Mouse (Mus musculus): ENCODE data around the gene Apol8. TPM values are rescaled to one million over a fixed set of nuclear protein-coding genes. Genes with fewer than 3 reads are reported as not detected.
"Not testable (repeated sequence)": the region's sequence is repeated elsewhere in the genome, so short reads cannot be mapped to it uniquely, and the experiment has no call there.

The Apol8 gene
- total and polyA plus RNA-seq, 2 experiments from 2014 or later, result 0.50 to 0.84 TPM

GRCm38 (mm10) chr15:77731605-77732004, 25.2 kb downstream of the Apol8 start:
- no peak for ATAC-seq
- Histone ChIP-seq H3K27ac (no peak overlapping the region), H3K9me3 (ENCODE audit: low read length) (no peaks in the 10 kb centered on the region), H3K27me3 (ENCODE audit: insufficient read depth, low read length) (no peaks in the 10 kb centered on the region), H3K4me1 (ENCODE audit: insufficient read depth, low read length) (no peaks in the 10 kb centered on the region), H3K9ac (replicated peaks; ENCODE audit: low read length) (no peak overlapping the region), H3K4me2 (ENCODE audit: low read depth, low read length) (no peak overlapping the region), H3K4me3 (ENCODE audit: low read length) (no peak overlapping the region), H3K36me3 (ENCODE audit: insufficient read depth, low read length) (no peaks in the 10 kb centered on the region)
- 82% methylated on average over 5 of the region's 5 CpGs for WGBS
- DNase-seq (ENCODE audit: low spot score), result no peak
- no peak for TF ChIP-seq CTCF (IDR thresholded peaks at IDR 0.05; ENCODE audit: low read depth)

DNA sequence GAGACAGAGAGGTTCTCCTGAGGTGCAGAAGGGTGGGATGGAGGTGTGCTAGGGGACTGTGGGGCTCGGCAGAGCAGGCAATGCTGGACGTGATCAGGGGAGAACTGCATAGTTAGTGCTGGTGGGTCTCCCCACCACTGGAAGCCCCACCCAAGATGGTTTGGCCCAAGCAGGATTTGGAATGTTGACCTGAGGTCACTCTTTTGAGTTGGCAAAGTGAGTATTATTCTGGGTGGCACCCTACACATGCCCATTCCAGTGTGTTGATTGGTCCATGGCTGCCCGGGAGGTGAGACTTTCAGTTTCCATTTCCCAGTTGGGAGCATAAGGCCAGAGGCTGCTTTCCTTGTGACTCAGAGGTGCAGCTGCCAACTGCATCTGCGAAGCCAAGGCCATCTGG, 28.1 kb downstream of the Apol8 start, which contains the start of gene Apol9b:
Gene Apol9b, plus strand, starts transcription at position 301 of the 400 bp plus-strand sequence.
- H3K4me1 ChIP-seq (ENCODE audit: insufficient read depth, low read length); H3K4me3 ChIP-seq (ENCODE audit: low read length); H3K27me3 ChIP-seq (ENCODE audit: insufficient read depth, low read length); H3K27ac ChIP-seq; H3K36me3 ChIP-seq (ENCODE audit: insufficient read depth, low read length); H3K9me3 ChIP-seq (ENCODE audit: low read length); ATAC-seq; DNase-seq (ENCODE audit: low spot score); H3K4me2 ChIP-seq (ENCODE audit: low read depth, low read length); H3K9ac ChIP-seq (replicated peaks; ENCODE audit: low read length): not testable (repeated sequence)
- WGBS, result 94% methylated on average over 2 of the region's 4 CpGs

GRCm38 (mm10) chr15:77727745-77728144, 29.1 kb downstream of the Apol8 start:
- DNase-seq (ENCODE audit: low spot score); H3K36me3 ChIP-seq (ENCODE audit: insufficient read depth, low read length); H3K4me3 ChIP-seq (ENCODE audit: low read length); H3K27me3 ChIP-seq (ENCODE audit: insufficient read depth, low read length); H3K27ac ChIP-seq; H3K4me2 ChIP-seq (ENCODE audit: low read depth, low read length); ATAC-seq; H3K4me1 ChIP-seq (ENCODE audit: insufficient read depth, low read length); H3K9me3 ChIP-seq (ENCODE audit: low read length); H3K9ac ChIP-seq (replicated peaks; ENCODE audit: low read length): not testable (repeated sequence)
- 91% methylated on average over 3 of the region's 3 CpGs for WGBS

DNA sequence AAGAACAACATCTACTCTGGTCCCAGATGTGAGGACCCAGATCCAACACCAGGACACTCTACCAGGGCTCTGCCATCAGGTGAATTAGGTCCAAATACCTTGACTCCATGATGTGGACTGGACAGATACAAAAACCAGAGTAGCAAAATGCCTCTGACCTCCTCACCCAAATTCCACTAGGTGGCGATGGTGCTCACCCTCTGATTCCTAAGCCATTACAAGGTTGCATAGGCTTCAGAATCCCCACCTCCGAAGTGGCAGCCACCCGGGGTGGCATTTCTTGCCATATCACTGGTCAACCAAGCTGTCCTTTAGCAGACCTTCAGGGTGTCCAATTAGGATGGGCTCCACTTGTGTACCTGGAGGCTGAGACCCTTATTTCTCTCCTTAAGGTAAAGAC, 29.7 kb downstream of the Apol8 start:
- peak; percentile 62 for TF ChIP-seq CTCF (IDR thresholded peaks at IDR 0.05; ENCODE audit: low read depth)
- DNase-seq (ENCODE audit: low spot score); H3K27ac ChIP-seq; H3K4me2 ChIP-seq (ENCODE audit: low read depth, low read length); H3K9ac ChIP-seq (replicated peaks; ENCODE audit: low read length); H3K4me1 ChIP-seq (ENCODE audit: insufficient read depth, low read length); H3K4me3 ChIP-seq (ENCODE audit: low read length); H3K36me3 ChIP-seq (ENCODE audit: insufficient read depth, low read length); H3K9me3 ChIP-seq (ENCODE audit: low read length); H3K27me3 ChIP-seq (ENCODE audit: insufficient read depth, low read length); ATAC-seq: not testable (repeated sequence)
- WGBS, result 0% methylated on average over 3 of the region's 3 CpGs

- not testable (repeated sequence) for H3K36me3 ChIP-seq (ENCODE audit: insufficient read depth, low read length); H3K9ac ChIP-seq (replicated peaks; ENCODE audit: low read length); H3K4me3 ChIP-seq (ENCODE audit: low read length); H3K9me3 ChIP-seq (ENCODE audit: low read length); H3K27ac ChIP-seq; H3K27me3 ChIP-seq (ENCODE audit: insufficient read depth, low read length); ATAC-seq; H3K4me1 ChIP-seq (ENCODE audit: insufficient read depth, low read length); H3K4me2 ChIP-seq (ENCODE audit: low read depth, low read length)
- WGBS, result 58% methylated on average over 5 of the region's 6 CpGs
- peak; percentile 54 for DNase-seq (ENCODE audit: low spot score)
Measured at GRCm38 (mm10) chr15:77725393-77726020, 31.3 kb downstream of the Apol8 start.

GRCm38 (mm10) chr15:77724208-77724911, 32.4 kb downstream of the Apol8 start:
- not testable (repeated sequence) for H3K4me1 ChIP-seq (ENCODE audit: insufficient read depth, low read length); H3K4me2 ChIP-seq (ENCODE audit: low read depth, low read length); DNase-seq (ENCODE audit: low spot score); H3K9ac ChIP-seq (replicated peaks; ENCODE audit: low read length); H3K27ac ChIP-seq; H3K27me3 ChIP-seq (ENCODE audit: insufficient read depth, low read length); H3K9me3 ChIP-seq (ENCODE audit: low read length); H3K36me3 ChIP-seq (ENCODE audit: insufficient read depth, low read length); H3K4me3 ChIP-seq (ENCODE audit: low read length)
- WGBS, result 32% methylated on average over 2 of the region's 10 CpGs
- ATAC-seq, result peak; percentile 79

DNA sequence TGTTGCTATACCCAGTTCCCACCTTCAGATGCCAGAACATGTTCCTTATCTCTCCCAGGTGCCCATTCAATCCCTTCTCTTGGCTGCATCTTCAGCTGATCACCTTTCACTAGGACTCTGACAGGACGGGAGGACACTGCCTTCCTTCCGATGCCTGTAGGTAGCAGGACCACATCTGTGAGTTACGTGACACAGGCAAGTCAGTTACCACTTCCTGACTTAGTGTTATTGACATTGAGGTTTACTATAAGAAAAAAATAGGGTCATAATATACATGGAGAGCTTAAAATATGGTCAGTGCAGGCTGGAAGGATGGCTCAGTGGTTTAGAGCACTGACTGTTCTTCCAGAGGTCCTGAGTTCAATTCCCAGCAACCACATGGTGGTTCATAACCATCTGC, 35.3 kb downstream of the Apol8 start:
- H3K36me3 ChIP-seq (ENCODE audit: insufficient read depth, low read length); H3K9me3 ChIP-seq (ENCODE audit: low read length); H3K27ac ChIP-seq; ATAC-seq; H3K4me1 ChIP-seq (ENCODE audit: insufficient read depth, low read length); H3K27me3 ChIP-seq (ENCODE audit: insufficient read depth, low read length); H3K9ac ChIP-seq (replicated peaks; ENCODE audit: low read length); H3K4me2 ChIP-seq (ENCODE audit: low read depth, low read length); DNase-seq (ENCODE audit: low spot score); H3K4me3 ChIP-seq (ENCODE audit: low read length): not testable (repeated sequence)
- WGBS, result no CpG with 5 or more reads among the region's 3 CpGs

- not testable (repeated sequence) for H3K27ac ChIP-seq; H3K9me3 ChIP-seq (ENCODE audit: low read length); H3K4me1 ChIP-seq (ENCODE audit: insufficient read depth, low read length); H3K4me3 ChIP-seq (ENCODE audit: low read length); H3K9ac ChIP-seq (replicated peaks; ENCODE audit: low read length); ATAC-seq; H3K27me3 ChIP-seq (ENCODE audit: insufficient read depth, low read length); H3K36me3 ChIP-seq (ENCODE audit: insufficient read depth, low read length); DNase-seq (ENCODE audit: low spot score); H3K4me2 ChIP-seq (ENCODE audit: low read depth, low read length)
- WGBS, result 78% methylated on average over 2 of the region's 6 CpGs
Measured at GRCm38 (mm10) chr15:77718240-77718639, 38.6 kb downstream of the Apol8 start.

DNA sequence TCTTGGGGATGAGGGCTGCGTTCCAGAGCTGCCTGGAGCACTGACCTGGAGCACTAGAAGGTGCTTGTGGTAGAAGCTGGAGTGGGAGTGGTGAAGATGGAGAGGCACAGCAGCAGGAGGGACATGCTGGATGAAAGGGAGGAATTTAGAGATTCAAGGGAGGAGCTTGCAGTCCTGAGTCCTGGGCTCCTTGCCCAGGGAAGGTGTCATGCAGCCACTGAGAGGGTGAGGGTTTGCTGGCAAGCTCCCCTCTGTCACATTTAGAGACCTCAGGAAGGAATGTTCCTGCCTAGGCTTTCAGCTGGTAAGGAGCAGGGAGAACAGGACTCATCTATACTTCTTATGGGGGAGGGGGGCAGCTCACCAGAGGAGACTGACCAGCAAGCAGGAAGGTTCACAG, 47.9 kb downstream of the Apol8 start:
- H3K4me2 ChIP-seq (ENCODE audit: low read depth, low read length); H3K27me3 ChIP-seq (ENCODE audit: insufficient read depth, low read length); H3K9ac ChIP-seq (replicated peaks; ENCODE audit: low read length); H3K4me1 ChIP-seq (ENCODE audit: insufficient read depth, low read length); H3K27ac ChIP-seq; H3K9me3 ChIP-seq (ENCODE audit: low read length); H3K36me3 ChIP-seq (ENCODE audit: insufficient read depth, low read length); DNase-seq (ENCODE audit: low spot score); ATAC-seq; H3K4me3 ChIP-seq (ENCODE audit: low read length): not testable (repeated sequence)
- no CpG with 5 or more reads among the region's 1 CpGs for WGBS

DNA sequence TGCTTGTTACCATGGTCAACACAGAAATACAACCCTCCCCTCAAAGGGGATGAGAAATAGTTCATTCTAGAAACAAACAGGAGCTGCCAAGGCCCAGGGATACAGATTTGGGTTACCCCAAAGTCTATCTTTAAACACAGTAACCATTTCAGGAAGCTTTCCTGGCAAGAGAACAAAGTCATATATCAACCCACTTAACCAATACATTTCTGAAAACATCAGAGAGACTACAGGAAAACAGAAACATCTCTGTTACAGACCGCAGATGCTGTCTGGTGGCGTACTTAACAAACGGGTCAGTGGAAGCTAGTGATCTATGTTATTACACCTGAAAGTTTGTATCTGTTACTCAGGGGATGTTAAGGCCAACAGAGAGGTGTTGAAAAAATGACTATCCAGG, 51.5 kb downstream of the Apol8 start:
- H3K27me3 ChIP-seq (ENCODE audit: insufficient read depth, low read length); H3K4me1 ChIP-seq (ENCODE audit: insufficient read depth, low read length); H3K27ac ChIP-seq; H3K36me3 ChIP-seq (ENCODE audit: insufficient read depth, low read length); H3K9me3 ChIP-seq (ENCODE audit: low read length); H3K4me2 ChIP-seq (ENCODE audit: low read depth, low read length); H3K9ac ChIP-seq (replicated peaks; ENCODE audit: low read length); DNase-seq (ENCODE audit: low spot score); H3K4me3 ChIP-seq (ENCODE audit: low read length); ATAC-seq: not testable (repeated sequence)
- 95% methylated on average over 3 of the region's 3 CpGs for WGBS

Measured in hindbrain, postnatal 0 days (tissue).